In genomic region chr15:77694687-77695295, GRCm38 (mm10) we compare ENCODE assay signal across 14 mouse cellular contexts. TPM values are rescaled to one million over a fixed set of nuclear protein-coding genes. Genes with fewer than 3 reads are reported as not detected.
DNase-seq lines count a peak whose midpoint lies in the region; ATAC-seq and TF ChIP-seq lines count a peak whose summit lies in the region.
"Not testable (repeated sequence)": the region's sequence is repeated elsewhere in the genome, so short reads cannot be mapped to it uniquely, and the experiment has no call there.
"Had no signal": no experiment of that assay in that cellular context is flagged by ENCODE, and none has a peak within 500 bp of the region (broad histone marks: within the 10 kb centered on the region; RNA-seq: fewer than 3 reads in every experiment).

No protein-coding gene starts in this region.

- not testable (repeated sequence) for H3K36me3 ChIP-seq in forebrain, embryonic 10.5 days (replicated peaks); intestine, postnatal 0 days (ENCODE audit: control insufficient read depth, insufficient read depth); liver, adult 2 months (ENCODE audit: control insufficient read depth, insufficient read depth, low read length); neural tube, embryonic 11.5 days (ENCODE audit: control insufficient read depth, insufficient read depth, low read length)

- H3K4me3 ChIP-seq in forebrain, embryonic 10.5 days; intestine, postnatal 0 days (ENCODE audit: low read depth, low read length); liver, adult 2 months (ENCODE audit: insufficient read depth, low read depth, low read length); neural tube, embryonic 11.5 days (ENCODE audit: low read depth, low read length): not testable (repeated sequence)

- 48% methylated on average over 13 of the region's 15 CpGs for WGBS in forebrain, embryonic 10.5 days
- 36% methylated on average over 11 of the region's 15 CpGs for WGBS in intestine, postnatal 0 days
- WGBS in liver, adult 2 months = 32% methylated on average over 11 of the region's 15 CpGs
- 53% methylated on average over 11 of the region's 15 CpGs for WGBS in neural tube, embryonic 11.5 days

- H3K9me3 ChIP-seq in forebrain, embryonic 10.5 days; intestine, postnatal 0 days (ENCODE audit: control insufficient read depth); neural tube, embryonic 11.5 days (ENCODE audit: control insufficient read depth, low read length): not testable (repeated sequence)

- peak; percentile 62 for TF ChIP-seq CTCF in Patski (IDR thresholded peaks at IDR 0.05)
- TF ChIP-seq CTCF in intestine, postnatal 0 days (IDR thresholded peaks at IDR 0.05; ENCODE audit: low read depth) = peak; percentile 77
- peak; percentile 62 for TF ChIP-seq CTCF in liver, adult 2 months (IDR thresholded peaks at IDR 0.05; ENCODE audit: low read depth, low read length)

- H3K79me2 ChIP-seq in liver, adult 2 months (ENCODE audit: control insufficient read depth, insufficient read depth, low read length) = not testable (repeated sequence)

- H3K4me2 ChIP-seq in intestine, postnatal 0 days (replicated peaks; ENCODE audit: low read depth); neural tube, embryonic 11.5 days (ENCODE audit: low read depth): not testable (repeated sequence)

- H3K4me1 ChIP-seq in forebrain, embryonic 10.5 days; intestine, postnatal 0 days (replicated peaks; ENCODE audit: control insufficient read depth, insufficient read depth, low read length); liver, adult 2 months (ENCODE audit: control insufficient read depth, insufficient read depth, low read length); neural tube, embryonic 11.5 days (ENCODE audit: control insufficient read depth, insufficient read depth, low read length): not testable (repeated sequence)

- peak; percentile 33 for DNase-seq in 3134 (ENCODE audit: extremely low read depth, insufficient read length, low spot score)
- not testable (repeated sequence) for DNase-seq in Patski (ENCODE audit: low read depth, low spot score)
- DNase-seq in cerebellum, adult 18-20 months = peak; percentile 4 to 12
- peak; percentile 18 for DNase-seq in forebrain, embryonic 10.5 days (ENCODE audit: extremely low spot score, low spot score)
- DNase-seq in liver, adult 2 months (ENCODE audit: extremely low read depth, low read depth, low spot score) = peak; percentile 63
- DNase-seq in neural tube, embryonic 11.5 days (ENCODE audit: low spot score) = peak; percentile 9
- DNase-seq in thymus, adult 18-20 months = peak; percentile 36 to 49

- CTCF ChIA-PET in Patski (lab: Charles Lee) = interaction anchor here (1.2 kb wide), 1 partner anchor 56 kb away, joined by 3 read pairs; no protein-coding TSS in a partner anchor

- not testable (repeated sequence) for H3K9ac ChIP-seq in intestine, postnatal 0 days (ENCODE audit: low read depth, low read length); liver, adult 2 months (ENCODE audit: low read depth, low read length); neural tube, embryonic 11.5 days (ENCODE audit: low read length)

- POLR2A ChIA-PET in Patski (lab: Charles Lee) = not testable (repeated sequence)

- H3K27me3 ChIP-seq in Patski; forebrain, embryonic 10.5 days (ENCODE audit: poor library complexity, severe bottlenecking); intestine, postnatal 0 days (replicated peaks; ENCODE audit: control insufficient read depth, insufficient read depth, low read length); liver, adult 2 months (ENCODE audit: control insufficient read depth, insufficient read depth, low read length); neural tube, embryonic 11.5 days (ENCODE audit: control insufficient read depth, insufficient read depth, low read length): not testable (repeated sequence)

- not testable (repeated sequence) for TF ChIP-seq POLR2A in liver, adult 2 months (IDR thresholded peaks at IDR 0.05; ENCODE audit: extremely low read depth, insufficient read depth, low read length)

- H3K27ac ChIP-seq in forebrain, embryonic 10.5 days; intestine, postnatal 0 days (ENCODE audit: low read depth, low read length); liver, adult 2 months (replicated peaks; ENCODE audit: insufficient read depth, low read depth, low read length); neural tube, embryonic 11.5 days (ENCODE audit: low read depth, low read length): not testable (repeated sequence)

- in situ Hi-C loops in Patski (cut with MboI; ENCODE audit: low pct_unique_long_range_greater_than_20kb) = loop anchor here (10.0 kb wide), 1 partner anchor 250 kb away; the partner anchor contains the start of gene Apol7b

- not testable (repeated sequence) for ATAC-seq in Patski; intestine, postnatal 0 days; neural tube, embryonic 11.5 days (ENCODE audit: insufficient read depth, low FRiP score, low TSS enrichment)

RNA-seq across cellular contexts. Expression of gene Apol7e, which starts 3.9 kb away (rescaled TPM):
- 0.04 TPM for polyA plus RNA-seq in Patski (2021)
- polyA plus RNA-seq in forebrain, embryonic 10.5 days (2016; fragmentation: Nextera tagmentation; extraction: Ambion mirVana) = not detected in 2 replicates
- polyA plus RNA-seq in intestine, postnatal 0 days (2015; fragmentation: Nextera tagmentation; extraction: Ambion mirVana) = 0.22 and 0.25 TPM in 2 replicates
- 0.07 and 0.09 TPM in 2 replicates for total RNA-seq in liver, adult 2 months (2014; rRNA removed)
- 0.26 and 0.73 TPM in 2 replicates for polyA plus RNA-seq in liver, adult 2 months (2012; rRNA removed)
- not detected in 2 replicates for polyA plus RNA-seq in neural tube, embryonic 11.5 days (2014; fragmentation: Nextera tagmentation; extraction: Ambion mirVana)
- total RNA-seq: heart, postnatal 25 days; layer of hippocampus, postnatal 10 days had no signal
- polyA plus RNA-seq: C2C12; neural tube, embryonic 12.5 days had no signal

RNA-seq across cellular contexts. Expression of gene Apol9b, which starts 34.0 kb away (rescaled TPM):
- polyA plus RNA-seq in Patski (2021) = 0.33 TPM
- polyA plus RNA-seq in forebrain, embryonic 10.5 days (2016; fragmentation: Nextera tagmentation; extraction: Ambion mirVana) = not detected in 2 replicates
- 3.2 and 4.1 TPM in 2 replicates for polyA plus RNA-seq in intestine, postnatal 0 days (2015; fragmentation: Nextera tagmentation; extraction: Ambion mirVana)
- total RNA-seq in liver, adult 2 months (2014; rRNA removed) = 133 and 148 TPM in 2 replicates
- 125 and 174 TPM in 2 replicates for polyA plus RNA-seq in liver, adult 2 months (2012; rRNA removed)
- not detected in 2 replicates for polyA plus RNA-seq in neural tube, embryonic 11.5 days (2014; fragmentation: Nextera tagmentation; extraction: Ambion mirVana)
- total RNA-seq: heart, postnatal 25 days; layer of hippocampus, postnatal 10 days had no signal
- polyA plus RNA-seq: lung, embryonic 15.5 days; neural tube, embryonic 12.5 days had no signal

RNA-seq across cellular contexts. Expression of gene Apol11b, which starts 51.7 kb away (rescaled TPM):
- not detected for polyA plus RNA-seq in Patski (2021)
- not detected in 2 replicates for polyA plus RNA-seq in forebrain, embryonic 10.5 days (2016; fragmentation: Nextera tagmentation; extraction: Ambion mirVana)
- not detected in 2 replicates for polyA plus RNA-seq in intestine, postnatal 0 days (2015; fragmentation: Nextera tagmentation; extraction: Ambion mirVana)
- total RNA-seq in liver, adult 2 months (2014; rRNA removed) = 0.27 and 0.37 TPM in 2 replicates
- polyA plus RNA-seq in liver, adult 2 months (2012; rRNA removed) = 0.04 TPM in 1 of 2 replicates, not detected in the other
- not detected in 2 replicates for polyA plus RNA-seq in neural tube, embryonic 11.5 days (2014; fragmentation: Nextera tagmentation; extraction: Ambion mirVana)
- total RNA-seq: common myeloid progenitor, adult 5-6 weeks had no signal
- polyA plus RNA-seq: neural tube, embryonic 12.5 days had no signal

Comparison
In these comparisons a context has a peak if more than half of its experiments do, and no peak if none do; other contexts are left out.
1. RNA of gene Apol9b, which starts 34.0 kb away (polyA plus RNA-seq): 125 to 174 TPM in liver, adult 2 months; 3.2 to 4.1 TPM in intestine, postnatal 0 days, 0.33 TPM in Patski (single experiment), not detected in forebrain, embryonic 10.5 days and not detected in neural tube, embryonic 11.5 days; every median in the first group is over 10 times any median in the second.
2. Peak in every context shown above with its lines, with median percentiles within 50 percentile points of each other: CTCF ChIP-seq.